Mouse (Mus musculus) forebrain, embryonic 14.5 days (tissue): ENCODE results near the gene Gm16181. TPM values are rescaled to one million over a fixed set of nuclear protein-coding genes. Genes with fewer than 3 reads are reported as not detected.

Source experiments
- ATAC-seq: fragments of 200-750 bp; cut with Nextera tagmentation; 2 replicates; pipeline ENCODE4 v1.8.0; 2017; ENCODE audit warnings: mild to moderate bottlenecking, moderate library complexity
- DNase-seq: peaks from one replicate; pipeline ENCODE4 v3.0.0-alpha.2; 2015; ENCODE audit warnings: low spot score
- H3K27ac ChIP-seq: fragments of 300-500 bp; sonication (generic); 2 replicates; pipeline ENCODE4 v1.5.1; 2014; ENCODE audit warnings: low read depth, mild to moderate bottlenecking, control low read depth, low read length, moderate library complexity
- H3K27me3 ChIP-seq: fragments of 300-500 bp; sonication (generic); replicated peaks from 2 replicates; pipeline ENCODE4 v1.6.1; 2014; ENCODE audit warnings: low read length, control low read depth, mixed read lengths; ENCODE audit not compliant: control insufficient read depth, insufficient read depth
- H3K36me3 ChIP-seq: fragments of 300-500 bp; sonication (generic); 2 replicates; pipeline ENCODE4 v1.6.1; 2014; ENCODE audit warnings: low read length, control low read depth; ENCODE audit not compliant: control insufficient read depth, insufficient read depth
- H3K4me1 ChIP-seq: fragments of 300-500 bp; sonication (generic); 2 replicates; pipeline ENCODE4 v1.6.1; 2014; ENCODE audit warnings: antibody characterized with exemption, low read length, control low read depth; ENCODE audit not compliant: control insufficient read depth, insufficient read depth
- H3K4me2 ChIP-seq: fragments of 300-500 bp; sonication (generic); 2 replicates; pipeline ENCODE4 v1.6.1; 2014; ENCODE audit warnings: mild to moderate bottlenecking, control low read depth, low read length
- H3K4me3 ChIP-seq: fragments of 300-500 bp; sonication (generic); 2 replicates; pipeline ENCODE4 v1.5.1; 2014; ENCODE audit warnings: low read depth, low read length, control low read depth
- H3K9ac ChIP-seq: fragments of 300-500 bp; sonication (generic); 2 replicates; pipeline ENCODE4 v1.6.1; 2014; ENCODE audit warnings: mild to moderate bottlenecking, low read length, control low read depth, moderate library complexity
- H3K9me3 ChIP-seq: fragments of 300-500 bp; sonication (generic); replicated peaks from 2 replicates; pipeline ENCODE4 v1.6.1; 2016; ENCODE audit warnings: low read length, control low read depth, mixed read lengths; ENCODE audit not compliant: control insufficient read depth
- WGBS: fragments of 180-500 bp; shearing (Covaris S2); extraction: QIAGEN DNeasy Blood & Tissue Kit; methylation state at CpG from one replicate; pipeline ENCODE4 v1.1.7; 2014; 5-methylcytosine and 5-hydroxymethylcytosine counted together
- polyA plus RNA-seq: library from polyadenylated mRNA; unstranded; fragments of >200 nt; fragmentation: Nextera tagmentation; extraction: Ambion mirVana; gene quantifications from 2 replicates; pipeline ENCODE4 v1.2.1, GENCODE M21; 2014

The Gm16181 gene
- polyA plus RNA-seq, 1 experiment from 2014 or later = not detected

- Histone ChIP-seq H3K27ac (no peak overlapping the region), H3K27me3 (peaks cover 11% of the 10 kb centered on the region), H3K9ac (no peak overlapping the region), H3K36me3 (no peaks in the 10 kb centered on the region), H3K4me2 (no peak overlapping the region), H3K4me3 (no peak overlapping the region), H3K4me1 (peaks cover under 1% of the 10 kb centered on the region; the same call in 1 of the 2 replicates), H3K9me3 (no peaks in the 10 kb centered on the region)
- WGBS = 81% methylated on average over 11 of the region's 11 CpGs
- DNase-seq (no peak), ATAC-seq (no peak)
Measured at GRCm38 (mm10) chr17:35201128-35201527, 19.5 kb upstream of the Gm16181 start.

GRCm38 (mm10) chr17:35201787-35202186 is 18.8 kb upstream of the Gm16181 start, which contains the start of gene Tnf:
TSS of gene Tnf (minus strand) at chr17:35202007.
- no peak for ATAC-seq
- Histone ChIP-seq H3K4me3 (no peak within 1 kb of the TSS), H3K9me3 (no peaks in the 10 kb centered on the region), H3K4me1 (no peaks in the 10 kb centered on the region), H3K9ac (no peak within 1 kb of the TSS), H3K4me2 (no peak within 1 kb of the TSS), H3K27ac (no peak within 1 kb of the TSS), H3K36me3 (no peaks in the 10 kb centered on the region), H3K27me3 (peaks cover 5% of the 10 kb centered on the region)
- 43% methylated on average over 13 of the region's 13 CpGs for WGBS
- no peak for DNase-seq

- 81% methylated on average over 4 of the region's 4 CpGs for WGBS
- no peak for DNase-seq
- H3K27ac ChIP-seq = no peak overlapping the region
- H3K4me3 ChIP-seq = no peak overlapping the region
- ATAC-seq = no peak
- H3K27me3 ChIP-seq = no peaks in the 10 kb centered on the region
- H3K9ac ChIP-seq = no peak overlapping the region
- no peaks in the 10 kb centered on the region for H3K4me1 ChIP-seq
- no peaks in the 10 kb centered on the region for H3K9me3 ChIP-seq
- no peak overlapping the region for H3K4me2 ChIP-seq
- H3K36me3 ChIP-seq = no peaks in the 10 kb centered on the region
Measured at GRCm38 (mm10) chr17:35202442-35202841, 18.2 kb upstream of the Gm16181 start.

GRCm38 (mm10) chr17:35204494-35205379 is 15.9 kb upstream of the Gm16181 start, which contains the start of gene Lta:
TSS of gene Lta (minus strand) at chr17:35205351.
- H3K4me3 ChIP-seq = no peak within 1 kb of the TSS
- no peaks in the 10 kb centered on the region for H3K36me3 ChIP-seq
- H3K4me2 ChIP-seq = no peak within 1 kb of the TSS
- H3K27me3 ChIP-seq = no peaks in the 10 kb centered on the region
- H3K4me1 ChIP-seq = no peaks in the 10 kb centered on the region
- DNase-seq = no peak
- H3K9me3 ChIP-seq = no peaks in the 10 kb centered on the region
- 31% methylated on average over 20 of the region's 20 CpGs for WGBS
- H3K9ac ChIP-seq = no peak within 1 kb of the TSS
- no peak within 1 kb of the TSS for H3K27ac ChIP-seq
- ATAC-seq = no peak

GRCm38 (mm10) chr17:35205380-35205769 is 15.3 kb upstream of the Gm16181 start:
- DNase-seq (no peak), ATAC-seq (no peak)
- Histone ChIP-seq H3K9ac (no peak overlapping the region), H3K27ac (no peak overlapping the region), H3K9me3 (no peaks in the 10 kb centered on the region), H3K4me1 (no peaks in the 10 kb centered on the region), H3K4me2 (no peak overlapping the region), H3K27me3 (no peaks in the 10 kb centered on the region), H3K4me3 (no peak overlapping the region), H3K36me3 (no peaks in the 10 kb centered on the region)
- 66% methylated on average over 10 of the region's 10 CpGs for WGBS

GRCm38 (mm10) chr17:35209785-35210535 is 10.7 kb upstream of the Gm16181 start:
- no peak overlapping the region for H3K4me3 ChIP-seq
- DNase-seq = no peak
- H3K9me3 ChIP-seq = no peaks in the 10 kb centered on the region
- ATAC-seq = no peak
- no peak overlapping the region for H3K27ac ChIP-seq
- no peak overlapping the region for H3K4me2 ChIP-seq
- 70% methylated on average over 12 of the region's 12 CpGs for WGBS
- no peaks in the 10 kb centered on the region for H3K36me3 ChIP-seq
- H3K27me3 ChIP-seq = no peaks in the 10 kb centered on the region
- no peak overlapping the region for H3K9ac ChIP-seq
- no peaks in the 10 kb centered on the region for H3K4me1 ChIP-seq

- no peak for ATAC-seq
- Histone ChIP-seq H3K4me1 (no peaks in the 10 kb centered on the region), H3K36me3 (no peaks in the 10 kb centered on the region), H3K9ac (no peak overlapping the region), H3K9me3 (no peaks in the 10 kb centered on the region), H3K27me3 (no peaks in the 10 kb centered on the region), H3K4me3 (no peak overlapping the region), H3K27ac (no peak overlapping the region), H3K4me2 (no peak overlapping the region)
- no peak for DNase-seq
- 87% methylated on average over 3 of the region's 3 CpGs for WGBS
Measured at GRCm38 (mm10) chr17:35210593-35210992, 10.0 kb upstream of the Gm16181 start.

- H3K9me3 ChIP-seq = no peaks in the 10 kb centered on the region
- no peak for ATAC-seq
- WGBS = 95% methylated on average over 5 of the region's 5 CpGs
Measured at GRCm38 (mm10) chr17:35213071-35213470, 7.6 kb upstream of the Gm16181 start.

More at GRCm38 (mm10) chr17:35213071-35213470, 7.6 kb upstream of the Gm16181 start:
- H3K36me3 ChIP-seq = no peaks in the 10 kb centered on the region
- H3K27ac ChIP-seq = no peak overlapping the region
- no peak for DNase-seq
- H3K27me3 ChIP-seq = no peaks in the 10 kb centered on the region
- H3K4me2 ChIP-seq = no peak overlapping the region
- no peak overlapping the region for H3K4me3 ChIP-seq
- H3K9ac ChIP-seq = no peak overlapping the region
- H3K4me1 ChIP-seq = no peaks in the 10 kb centered on the region
